Mouse (Mus musculus) ES-E14 (cell line): ENCODE data around the gene Dda1. TPM values are rescaled to one million over a fixed set of nuclear protein-coding genes. Genes with fewer than 3 reads are reported as not detected.

ENCODE experiments used
- DNase-seq: peaks from one replicate; pipeline ENCODE4 v3.0.0-alpha.2; 2013; ENCODE audit warnings: low read depth, low spot score
- H3K27ac ChIP-seq: 2 replicates; pipeline ENCODE4 v1.5.1; 2012; ENCODE audit warnings: low read depth, mild to moderate bottlenecking, low read length, moderate library complexity, mixed read lengths; ENCODE audit not compliant: poor library complexity, insufficient read depth, severe bottlenecking
- H3K36me3 ChIP-seq: 2 replicates; pipeline ENCODE4 v1.6.1; 2012; ENCODE audit warnings: mild to moderate bottlenecking, low read length, moderate library complexity, mixed read lengths; ENCODE audit not compliant: control insufficient read depth, poor library complexity, insufficient read depth, severe bottlenecking
- H3K4me1 ChIP-seq, 2 experiments: fragments of 150-350 bp in 1 of 2; sonication (generic) in 1 of 2; 2 replicates each; pipeline ENCODE4 v1.6.1; 2012; ENCODE audit warnings: low read length in 2 of 2, mild to moderate bottlenecking in 1 of 2, mixed read lengths in 1 of 2; ENCODE audit not compliant: control insufficient read depth in 2 of 2, insufficient read depth in 2 of 2, poor library complexity in 1 of 2
- H3K4me3 ChIP-seq, 2 experiments: fragments of 150-350 bp in 1 of 2; sonication (generic) in 1 of 2; 2 replicates each; pipeline ENCODE4 v1.5.1; 2012; ENCODE audit warnings: low read length in 2 of 2, low read depth in 1 of 2, mild to moderate bottlenecking in 1 of 2, mixed read lengths in 1 of 2; ENCODE audit not compliant: insufficient read depth in 1 of 2, poor library complexity in 1 of 2, severe bottlenecking in 1 of 2
- H3K9ac ChIP-seq: 2 replicates; pipeline ENCODE4 v1.6.1; 2012; ENCODE audit warnings: low read depth, mild to moderate bottlenecking, low read length, mixed read lengths; ENCODE audit not compliant: poor library complexity, insufficient read depth, severe bottlenecking
- H3K9me3 ChIP-seq: fragments of 150-350 bp; sonication (generic); 2 replicates; pipeline ENCODE4 v1.6.1; 2012; ENCODE audit warnings: low read depth, mild to moderate bottlenecking, low read length; ENCODE audit not compliant: control insufficient read depth, insufficient read depth
- CHD2 ChIP-seq: IDR thresholded peaks from 2 replicates; pipeline ENCODE4 v1.6.1; 2014; ENCODE audit warnings: mild to moderate bottlenecking, low read depth, low read length, inconsistent platforms
- HCFC1 ChIP-seq: IDR thresholded peaks from 2 replicates; pipeline ENCODE4 v1.6.1; 2012; ENCODE audit warnings: low read length, inconsistent platforms, borderline replicate concordance; ENCODE audit not compliant: insufficient read depth
- MAFK ChIP-seq: IDR thresholded peaks from 2 replicates; pipeline ENCODE4 v1.6.1; 2014; ENCODE audit warnings: mild to moderate bottlenecking, low read depth, low read length, inconsistent platforms; ENCODE audit not compliant: insufficient read depth
- ZC3H11A ChIP-seq: IDR thresholded peaks from 2 replicates; pipeline ENCODE4 v1.6.1; 2012; ENCODE audit warnings: low read depth, mild to moderate bottlenecking, inconsistent platforms, low read length, borderline replicate concordance
- ZNF384 ChIP-seq: IDR thresholded peaks from 2 replicates; pipeline ENCODE4 v1.6.1; 2012; ENCODE audit warnings: low read depth, low read length, inconsistent platforms
- in situ Hi-C, 2 experiments: fragments of 600-800 bp; cut with MboI; formaldehyde crosslinking; loops; one replicate each; pipeline ENCODE4 v1.15.1; 2025; ENCODE audit warnings: low sequenced_read_pairs in 2 of 2, inconsistent platforms in 1 of 2; ENCODE audit not compliant: unreplicated experiment in 2 of 2
- total RNA-seq: library from RNA; depleted of rRNA; stranded (reverse); fragments of 300-350 nt; gene quantifications from 2 replicates; pipeline ENCODE4 v1.2.3, GENCODE M21; 2012

Gene Dda1
- total RNA-seq, 1 experiment = 65.1 TPM

GRCm38 (mm10) chr8:71505979-71506378, 37.0 kb downstream of the Dda1 start:
- Histone ChIP-seq H3K27ac (no peak overlapping the region), H3K9me3 (no peaks in the 10 kb centered on the region), H3K9ac (no peak overlapping the region), H3K4me3 (no peak overlapping the region), H3K4me1 (peaks cover 4 to 6% of the 10 kb centered on the region in 2 experiments; a peak in 1 of 4 replicates), H3K36me3 (no peaks in the 10 kb centered on the region; the same call in 1 of the 2 replicates)
- DNase-seq = no peak
- no peak for TF ChIP-seq ZNF384
- TF ChIP-seq CHD2 = no peak
- TF ChIP-seq HCFC1 = no peak
- no peak for TF ChIP-seq ZC3H11A
- no peak for TF ChIP-seq MAFK
- in situ Hi-C loops = no loop called here

DNA sequence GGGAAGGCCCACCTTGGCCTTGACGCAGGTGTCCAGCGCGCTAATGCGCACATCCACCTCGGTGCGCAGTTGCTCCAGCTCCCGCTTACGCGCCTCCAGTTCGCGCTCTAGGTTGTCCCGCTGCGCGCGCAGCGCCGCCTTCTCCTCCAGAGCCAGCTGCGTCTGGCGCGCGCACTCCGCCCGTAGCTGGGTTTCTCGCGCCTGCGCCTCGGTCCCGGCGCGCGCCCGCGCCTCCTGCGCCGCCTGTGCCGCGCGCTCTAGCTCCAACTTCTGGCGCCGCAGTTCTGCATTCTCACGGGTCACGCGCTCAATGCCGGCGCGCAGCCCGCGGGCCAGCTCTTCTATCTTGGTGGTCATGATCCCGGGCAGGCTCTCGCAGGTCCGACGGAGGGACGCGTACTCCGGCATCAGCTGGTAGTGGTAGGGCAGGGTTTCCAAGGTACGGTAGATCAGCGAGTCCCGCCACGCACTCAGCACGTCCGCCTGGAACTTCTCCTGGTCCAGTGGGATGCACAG, 38.6 kb downstream of the Dda1 start:
- H3K27ac ChIP-seq = no peak overlapping the region
- DNase-seq = peak; percentile 88
- H3K36me3 ChIP-seq = no peaks in the 10 kb centered on the region; the same call in 1 of the 2 replicates
- H3K9me3 ChIP-seq = no peaks in the 10 kb centered on the region
- peak overlapping the region; percentile 74 for H3K9ac ChIP-seq
- no peak for TF ChIP-seq ZNF384
- H3K4me3 ChIP-seq = peak overlapping the region; percentile 75 to 82
- peaks cover 4 to 6% of the 10 kb centered on the region in 2 experiments; a peak in 1 of 4 replicates for H3K4me1 ChIP-seq
- in situ Hi-C loops = no loop called here

GRCm38 (mm10) chr8:71509316-71509715, 40.3 kb downstream of the Dda1 start:
- H3K4me3 ChIP-seq = no peak overlapping the region

GRCm38 (mm10) chr8:71511644-71512043, 42.6 kb downstream of the Dda1 start, which contains the start of gene Plvap:
Plvap (minus strand) TSS chr8:71511752.
- H3K4me3 ChIP-seq = peak within 1 kb of the TSS; percentile 32 to 42; a peak in 3 of 4 replicates
- no peak within 1 kb of the TSS for H3K9ac ChIP-seq
- DNase-seq = no peak
- in situ Hi-C loops = loop anchor here in 1 of 2 experiments (5.0 kb wide), 1 partner anchor 69 kb away; no protein-coding TSS in a partner anchor
- H3K27ac ChIP-seq = no peak within 1 kb of the TSS
- H3K9me3 ChIP-seq = no peaks in the 10 kb centered on the region
- H3K36me3 ChIP-seq = no peaks in the 10 kb centered on the region
- TF ChIP-seq MAFK (no peak), ZNF384 (no peak), CHD2 (no peak), ZC3H11A (no peak), HCFC1 (no peak)
- peaks cover 4 to 8% of the 10 kb centered on the region in 2 experiments; a peak in 1 of 4 replicates for H3K4me1 ChIP-seq

More at GRCm38 (mm10) chr8:71509316-71509715, 40.3 kb downstream of the Dda1 start:
- Histone ChIP-seq H3K36me3 (no peaks in the 10 kb centered on the region; the same call in 1 of the 2 replicates), H3K27ac (no peak overlapping the region), H3K4me1 (peaks cover 4 to 8% of the 10 kb centered on the region in 2 experiments; a peak in 1 of 4 replicates), H3K9ac (no peak overlapping the region), H3K9me3 (no peaks in the 10 kb centered on the region)
- in situ Hi-C loops = no loop called here
- DNase-seq = no peak
- TF ChIP-seq MAFK = no peak
- TF ChIP-seq HCFC1 = no peak
- TF ChIP-seq ZC3H11A = no peak
- TF ChIP-seq CHD2 = no peak
- no peak for TF ChIP-seq ZNF384
